Mouse (Mus musculus) gastrocnemius, postnatal 14 days (tissue): ENCODE measurements around the gene Plekhg1. TPM values are rescaled to one million over a fixed set of nuclear protein-coding genes. Genes with fewer than 3 reads are reported as not detected.

Experiments
- DNase-seq: peaks from one replicate; pipeline ENCODE4 v3.0.0; 2021; ENCODE audit warnings: mixed read lengths
- intact Hi-C: fragments of 180-260 bp; cut with DNase I; formaldehyde crosslinking; loops from one replicate; pipeline ENCODE4 v1.15.1; 2025; ENCODE audit warnings: low total_unique reads
- total RNA-seq, 2 experiments: library from RNA; stranded (reverse); gene quantifications; 2 replicates each; pipeline ENCODE4 v1.2.3; 2021

Plekhg1 gene
- total RNA-seq, 2 experiments from 2014 or later: 9.3 to 9.8 TPM

GRCm38 (mm10) chr10:3978792-3979488 is 238.8 kb downstream of the Plekhg1 start:
- intact Hi-C loops: no loop called here
- peak; percentile 32 for DNase-seq

GRCm38 (mm10) chr10:3980231-3980630 is 240.1 kb downstream of the Plekhg1 start:
- intact Hi-C loops: no loop called here
- no peak for DNase-seq

GRCm38 (mm10) chr10:3990295-3990883 is 250.2 kb downstream of the Plekhg1 start:
- intact Hi-C loops: no loop called here
- no peak for DNase-seq

- intact Hi-C loops: no loop called here
- no peak for DNase-seq
These were observed 253.4 kb downstream of the Plekhg1 start for GRCm38 (mm10) chr10:3993365-3994102.

DNA sequence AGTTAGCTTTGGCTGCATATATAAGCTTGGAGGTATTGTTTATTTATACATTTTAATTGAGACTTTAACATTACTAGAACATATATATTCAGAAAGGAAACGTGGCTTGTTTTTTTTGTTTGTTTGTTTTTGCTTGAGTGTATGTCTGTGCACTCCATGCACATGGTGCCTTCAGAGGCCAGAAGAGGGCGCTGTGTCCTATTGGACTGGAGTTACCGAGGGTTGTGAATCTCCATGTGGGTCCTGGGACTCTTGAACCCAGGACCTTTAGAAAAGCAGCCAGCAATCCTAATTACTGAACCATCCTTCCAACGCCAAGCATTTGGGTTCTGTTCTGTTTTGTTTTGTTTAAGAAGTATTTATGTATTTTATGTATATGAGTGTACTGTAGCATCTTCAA is 255.1 kb downstream of the Plekhg1 start:
- intact Hi-C loops: loop anchor here (5.0 kb wide), 1 partner anchor 352 kb away; no protein-coding TSS in a partner anchor
- no peak for DNase-seq

DNA sequence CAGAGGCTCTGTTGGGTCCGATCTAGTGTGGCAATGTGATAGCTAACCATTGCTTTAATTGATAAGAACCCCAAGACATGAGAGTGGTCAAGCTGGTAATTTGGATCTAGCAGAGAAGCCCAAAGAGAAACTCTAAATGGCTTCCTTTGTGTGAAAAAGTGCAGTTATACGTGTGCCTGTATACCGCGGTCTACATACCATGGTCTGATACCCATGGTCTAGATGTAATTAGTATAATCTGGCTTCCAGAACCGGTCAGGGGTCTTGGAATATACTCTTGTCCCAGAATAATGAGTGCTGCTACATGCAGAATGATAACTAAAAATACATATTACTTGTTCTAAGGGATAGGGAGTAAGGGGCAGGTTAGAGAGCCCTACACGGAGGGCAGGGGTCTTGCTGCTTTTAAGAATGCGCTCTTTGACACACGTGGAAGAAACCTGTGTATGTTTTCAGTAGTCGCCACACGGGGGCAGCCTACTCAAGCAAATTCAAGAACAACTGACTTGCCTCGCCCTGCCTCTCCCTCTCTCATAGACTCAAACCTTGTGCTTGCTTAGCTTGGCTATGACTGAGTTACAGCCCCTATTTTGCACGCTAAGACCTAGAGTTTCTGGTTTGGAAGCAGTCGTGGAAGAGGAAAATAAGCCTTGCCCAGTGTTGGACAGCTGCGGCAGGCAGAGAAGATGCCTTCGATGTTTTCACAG is 256.2 kb downstream of the Plekhg1 start:
- intact Hi-C loops: loop anchor here (5.0 kb wide), 1 partner anchor 351 kb away; no protein-coding TSS in a partner anchor
- peak; percentile 75 for DNase-seq

- DNase-seq: no peak
- intact Hi-C loops: loop anchor here (5.0 kb wide), 1 partner anchor 349 kb away; no protein-coding TSS in a partner anchor
These were observed 257.8 kb downstream of the Plekhg1 start for GRCm38 (mm10) chr10:3997851-3998426.

- intact Hi-C loops: no loop called here
- DNase-seq: no peak
These were observed 262.5 kb downstream of the Plekhg1 start for GRCm38 (mm10) chr10:4002711-4003110.

GRCm38 (mm10) chr10:4005191-4005590 is 265.0 kb downstream of the Plekhg1 start:
- no peak for DNase-seq

DNA sequence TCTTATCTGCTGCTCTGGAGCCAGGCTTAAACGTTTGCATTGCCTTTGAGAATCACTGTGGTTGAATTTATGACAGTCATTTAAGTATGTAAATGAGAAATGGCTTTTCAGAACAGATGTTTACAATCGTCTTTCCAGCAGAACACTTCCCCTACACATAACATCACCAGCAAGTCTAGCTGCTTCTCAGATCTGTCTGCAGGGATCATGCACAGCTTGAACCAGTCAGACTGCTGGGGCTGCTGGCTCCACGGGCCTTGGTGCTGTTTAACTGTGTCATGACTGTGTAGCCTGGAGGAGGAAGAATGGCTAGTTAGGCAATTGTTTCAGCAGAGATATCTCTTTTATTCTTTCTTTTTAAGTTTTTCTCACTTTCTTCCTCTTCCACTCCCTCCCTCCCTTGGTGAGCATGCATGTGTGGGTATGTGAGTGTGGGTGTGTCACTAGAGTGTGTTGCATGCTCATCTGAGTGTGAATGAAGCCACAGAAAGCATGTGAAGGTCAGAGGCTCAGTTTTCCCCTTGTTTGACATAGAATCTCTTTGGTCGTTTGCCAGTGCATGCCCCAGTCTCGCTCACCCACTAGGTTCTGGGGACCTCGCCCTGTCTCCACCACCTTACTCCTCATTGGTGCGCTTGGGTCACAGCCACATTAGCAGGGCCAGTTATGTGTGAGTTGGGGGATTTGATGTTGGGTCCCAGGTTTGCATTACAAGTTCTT is 266.3 kb downstream of the Plekhg1 start:
- no peak for DNase-seq
- intact Hi-C loops: no loop called here

More at GRCm38 (mm10) chr10:4005191-4005590, 265.0 kb downstream of the Plekhg1 start:
- intact Hi-C loops: no loop called here

Other genes with a start within 250 kb of the Plekhg1 start
- not detected for gene Iyd, start 200.1 kb upstream of the Plekhg1 start, total RNA-seq
- 1 to 10 TPM; 2.0 to 2.5 TPM for gene Mthfd1l, start 232.8 kb downstream of the Plekhg1 start, total RNA-seq